Mouse (Mus musculus) forebrain, embryonic 12.5 days (tissue): ENCODE data around the gene 4930558K02Rik. TPM values are rescaled to one million over a fixed set of nuclear protein-coding genes. Genes with fewer than 3 reads are reported as not detected.
A peak's percentile ranks its signal among the peaks of the same experiment; 100 is the strongest.

Source experiments
- ATAC-seq: fragments of 200-750 bp; cut with Nextera tagmentation; 2 replicates; pipeline ENCODE4 v1.8.0; 2017; ENCODE audit warnings: moderate TSS enrichment; ENCODE audit not compliant: low FRiP score
- H3K27ac ChIP-seq: fragments of 300-500 bp; sonication (generic); 2 replicates; pipeline ENCODE4 v1.5.1; 2016; ENCODE audit warnings: mild to moderate bottlenecking
- H3K27me3 ChIP-seq: fragments of 300-500 bp; sonication (generic); 2 replicates; pipeline ENCODE4 v1.6.1; 2016; ENCODE audit warnings: mild to moderate bottlenecking
- H3K36me3 ChIP-seq: fragments of 300-500 bp; sonication (generic); replicated peaks from 2 replicates; pipeline ENCODE4 v1.6.1; 2016; ENCODE audit warnings: mild to moderate bottlenecking
- H3K4me1 ChIP-seq: fragments of 300-500 bp; sonication (generic); 2 replicates; pipeline ENCODE4 v1.6.1; 2016
- H3K4me2 ChIP-seq: fragments of 300-500 bp; sonication (generic); 2 replicates; pipeline ENCODE4 v1.6.1; 2016; ENCODE audit warnings: mild to moderate bottlenecking, moderate library complexity
- H3K4me3 ChIP-seq: fragments of 300-500 bp; sonication (generic); replicated peaks from 2 replicates; pipeline ENCODE4 v1.5.1; 2016; ENCODE audit warnings: mild to moderate bottlenecking
- H3K9ac ChIP-seq: fragments of 300-500 bp; sonication (generic); 2 replicates; pipeline ENCODE4 v1.6.1; 2016; ENCODE audit warnings: mild to moderate bottlenecking
- H3K9me3 ChIP-seq: fragments of 300-500 bp; sonication (generic); 2 replicates; pipeline ENCODE4 v1.6.1; 2016
- WGBS: fragments of 180-500 bp; shearing (Covaris S2); methylation state at CpG from one replicate; pipeline ENCODE4 v1.1.7; 2016; 5-methylcytosine and 5-hydroxymethylcytosine counted together
- polyA plus RNA-seq: library from polyadenylated mRNA; unstranded; fragments of >200 nt; fragmentation: Nextera tagmentation; extraction: Ambion mirVana; gene quantifications from 2 replicates; pipeline ENCODE4 v1.2.1, GENCODE M21; 2016

4930558K02Rik gene
- polyA plus RNA-seq = not detected in 2 replicates

GRCm38 (mm10) chr1:161979536-161979935, at the start of gene 4930558K02Rik:
TSS of gene 4930558K02Rik (minus strand) at chr1:161979636.
- no peak within 1 kb of the TSS for H3K9ac ChIP-seq
- H3K4me1 ChIP-seq = no peaks in the 10 kb centered on the region
- H3K27me3 ChIP-seq = no peaks in the 10 kb centered on the region
- no peak within 1 kb of the TSS for H3K4me2 ChIP-seq
- 72% methylated on average over 1 of the region's 1 CpGs for WGBS
- no peaks in the 10 kb centered on the region for H3K9me3 ChIP-seq
- H3K4me3 ChIP-seq = no peak within 1 kb of the TSS
- H3K36me3 ChIP-seq = no peaks in the 10 kb centered on the region
- H3K27ac ChIP-seq = no peak within 1 kb of the TSS
- ATAC-seq = no peak

- H3K9ac ChIP-seq = no peak overlapping the region
- ATAC-seq = no peak
- no peak overlapping the region for H3K4me3 ChIP-seq
- H3K4me1 ChIP-seq = peaks cover 17% of the 10 kb centered on the region
- H3K27ac ChIP-seq = 0 out of 2 replicates have a peak overlapping the region, but pooled peaks have one; percentile 19
- no peak overlapping the region for H3K4me2 ChIP-seq
- no peaks in the 10 kb centered on the region for H3K27me3 ChIP-seq
- H3K9me3 ChIP-seq = no peaks in the 10 kb centered on the region
- no peaks in the 10 kb centered on the region for H3K36me3 ChIP-seq
- WGBS = 56% methylated on average over 8 of the region's 8 CpGs
Measured at GRCm38 (mm10) chr1:162023681-162024270, 44.3 kb upstream of the 4930558K02Rik start.

GRCm38 (mm10) chr1:162020766-162021165, 41.3 kb upstream of the 4930558K02Rik start:
- 65% methylated on average over 4 of the region's 4 CpGs for WGBS
- peak overlapping the region; percentile 36; the same call in 1 of the 2 replicates for H3K27ac ChIP-seq
- ATAC-seq = no peak

GRCm38 (mm10) chr1:162020303-162020731, 40.9 kb upstream of the 4930558K02Rik start:
- Histone ChIP-seq H3K4me3 (no peak overlapping the region), H3K27me3 (no peaks in the 10 kb centered on the region), H3K9me3 (no peaks in the 10 kb centered on the region), H3K4me1 (peaks cover 18% of the 10 kb centered on the region), H3K27ac (peak overlapping the region; percentile 36; the same call in 1 of the 2 replicates), H3K4me2 (no peak overlapping the region), H3K9ac (no peak overlapping the region), H3K36me3 (no peaks in the 10 kb centered on the region)
- 44% methylated on average over 7 of the region's 7 CpGs for WGBS
- ATAC-seq = no peak

More at GRCm38 (mm10) chr1:162020766-162021165, 41.3 kb upstream of the 4930558K02Rik start:
- no peak overlapping the region for H3K4me2 ChIP-seq
- peaks cover 18% of the 10 kb centered on the region for H3K4me1 ChIP-seq
- H3K9ac ChIP-seq = no peak overlapping the region
- no peaks in the 10 kb centered on the region for H3K36me3 ChIP-seq
- H3K4me3 ChIP-seq = no peak overlapping the region
- no peaks in the 10 kb centered on the region for H3K27me3 ChIP-seq
- no peaks in the 10 kb centered on the region for H3K9me3 ChIP-seq

GRCm38 (mm10) chr1:162018601-162018977, 39.2 kb upstream of the 4930558K02Rik start:
- H3K9ac ChIP-seq = no peak overlapping the region
- H3K4me2 ChIP-seq = no peak overlapping the region
- no peaks in the 10 kb centered on the region for H3K36me3 ChIP-seq
- H3K4me1 ChIP-seq = peaks cover 15% of the 10 kb centered on the region
- no peak overlapping the region for H3K4me3 ChIP-seq
- ATAC-seq = no peak
- 0 out of 2 replicates have a peak overlapping the region, but pooled peaks have one; percentile 15 for H3K27ac ChIP-seq
- no peaks in the 10 kb centered on the region for H3K9me3 ChIP-seq
- 88% methylated on average over 6 of the region's 6 CpGs for WGBS
- H3K27me3 ChIP-seq = no peaks in the 10 kb centered on the region

GRCm38 (mm10) chr1:162017975-162018600, 38.7 kb upstream of the 4930558K02Rik start:
- no peak overlapping the region for H3K9ac ChIP-seq
- ATAC-seq = no peak
- H3K4me2 ChIP-seq = no peak overlapping the region
- WGBS = 84% methylated on average over 13 of the region's 13 CpGs
- no peak overlapping the region for H3K4me3 ChIP-seq
- no peaks in the 10 kb centered on the region for H3K27me3 ChIP-seq
- no peaks in the 10 kb centered on the region for H3K36me3 ChIP-seq
- 0 out of 2 replicates have a peak overlapping the region, but pooled peaks have one; percentile 15 for H3K27ac ChIP-seq
- H3K9me3 ChIP-seq = no peaks in the 10 kb centered on the region
- peaks cover 14% of the 10 kb centered on the region for H3K4me1 ChIP-seq

- 51% methylated on average over 7 of the region's 7 CpGs for WGBS
- Histone ChIP-seq H3K4me2 (no peak overlapping the region), H3K27me3 (no peaks in the 10 kb centered on the region), H3K9me3 (no peaks in the 10 kb centered on the region), H3K9ac (no peak overlapping the region), H3K4me3 (no peak overlapping the region), H3K27ac (peak overlapping the region; percentile 42; the same call in 1 of the 2 replicates), H3K36me3 (no peaks in the 10 kb centered on the region), H3K4me1 (peaks cover 14% of the 10 kb centered on the region)
- ATAC-seq = no peak
Measured at GRCm38 (mm10) chr1:162016982-162017381, 37.5 kb upstream of the 4930558K02Rik start.

GRCm38 (mm10) chr1:162015247-162015862, 35.9 kb upstream of the 4930558K02Rik start:
- no peak for ATAC-seq
- H3K27ac ChIP-seq = no peak overlapping the region
- 67% methylated on average over 8 of the region's 8 CpGs for WGBS

GRCm38 (mm10) chr1:162013561-162013960, 34.1 kb upstream of the 4930558K02Rik start:
- 92% methylated on average over 4 of the region's 4 CpGs for WGBS

More at GRCm38 (mm10) chr1:162015247-162015862, 35.9 kb upstream of the 4930558K02Rik start:
- no peaks in the 10 kb centered on the region for H3K27me3 ChIP-seq
- no peak overlapping the region for H3K4me2 ChIP-seq
- H3K9ac ChIP-seq = no peak overlapping the region
- no peak overlapping the region for H3K4me3 ChIP-seq
- H3K4me1 ChIP-seq = peaks cover 5% of the 10 kb centered on the region; the same call in 1 of the 2 replicates
- H3K9me3 ChIP-seq = no peaks in the 10 kb centered on the region
- no peaks in the 10 kb centered on the region for H3K36me3 ChIP-seq

GRCm38 (mm10) chr1:162011523-162012245, 32.2 kb upstream of the 4930558K02Rik start:
- no peak overlapping the region for H3K9ac ChIP-seq
- no peak overlapping the region for H3K4me2 ChIP-seq
- peaks cover 8% of the 10 kb centered on the region for H3K4me1 ChIP-seq
- no peaks in the 10 kb centered on the region for H3K36me3 ChIP-seq
- H3K27me3 ChIP-seq = no peaks in the 10 kb centered on the region
- no peaks in the 10 kb centered on the region for H3K9me3 ChIP-seq
- H3K27ac ChIP-seq = no peak overlapping the region
- WGBS = 81% methylated on average over 16 of the region's 16 CpGs
- H3K4me3 ChIP-seq = no peak overlapping the region
- no peak for ATAC-seq

More at GRCm38 (mm10) chr1:162013561-162013960, 34.1 kb upstream of the 4930558K02Rik start:
- H3K4me3 ChIP-seq = no peak overlapping the region
- no peak overlapping the region for H3K9ac ChIP-seq
- H3K36me3 ChIP-seq = no peaks in the 10 kb centered on the region
- ATAC-seq = no peak
- H3K4me2 ChIP-seq = no peak overlapping the region
- H3K4me1 ChIP-seq = peaks cover 8% of the 10 kb centered on the region
- H3K27ac ChIP-seq = no peak overlapping the region
- H3K27me3 ChIP-seq = no peaks in the 10 kb centered on the region
- no peaks in the 10 kb centered on the region for H3K9me3 ChIP-seq

- WGBS = 74% methylated on average over 8 of the region's 8 CpGs
- H3K4me2 ChIP-seq = no peak overlapping the region
- no peaks in the 10 kb centered on the region for H3K9me3 ChIP-seq
- H3K4me1 ChIP-seq = peaks cover 22% of the 10 kb centered on the region
- no peaks in the 10 kb centered on the region for H3K27me3 ChIP-seq
- H3K4me3 ChIP-seq = no peak overlapping the region
- no peak overlapping the region for H3K9ac ChIP-seq
- peak overlapping the region; percentile 63; the same call in 1 of the 2 replicates for H3K27ac ChIP-seq
- no peak for ATAC-seq
- no peaks in the 10 kb centered on the region for H3K36me3 ChIP-seq
Measured at GRCm38 (mm10) chr1:162009086-162009485, 29.6 kb upstream of the 4930558K02Rik start.

GRCm38 (mm10) chr1:162008631-162009067, 29.2 kb upstream of the 4930558K02Rik start:
- Histone ChIP-seq H3K27me3 (no peaks in the 10 kb centered on the region), H3K9me3 (no peaks in the 10 kb centered on the region), H3K9ac (no peak overlapping the region), H3K36me3 (no peaks in the 10 kb centered on the region), H3K27ac (peak overlapping the region; percentile 63), H3K4me3 (no peak overlapping the region), H3K4me1 (peaks cover 26% of the 10 kb centered on the region), H3K4me2 (no peak overlapping the region)
- no peak for ATAC-seq
- 50% methylated on average over 8 of the region's 8 CpGs for WGBS
